Mouse (Mus musculus) CH12.LX (cell line): ENCODE results near the gene Cry2. TPM values are rescaled to one million over a fixed set of nuclear protein-coding genes. Genes with fewer than 3 reads are reported as not detected.

ENCODE experiments used
- DNase-seq: peaks from one replicate; pipeline ENCODE4 v3.0.0-alpha.2; 2013; ENCODE audit errors: extremely low read depth
- H3K27ac ChIP-seq: 2 replicates; pipeline ENCODE4 v1.5.1; 2012; ENCODE audit warnings: low read depth, mild to moderate bottlenecking, control low read depth, moderate library complexity; ENCODE audit not compliant: insufficient read depth
- H3K27me3 ChIP-seq: replicated peaks from 2 replicates; pipeline ENCODE3; 2012; ENCODE audit warnings: inconsistent platforms
- H3K36me3 ChIP-seq, 2 experiments: replicated peaks in 1 of 2; 2 replicates each; pipeline versions ENCODE3 to v1.6.1; 2012; ENCODE audit warnings: inconsistent platforms in 1 of 2, low read length in 1 of 2, mild to moderate bottlenecking in 1 of 2, mixed read lengths in 1 of 2, moderate library complexity in 1 of 2; ENCODE audit not compliant: control insufficient read depth in 1 of 2, insufficient read depth in 1 of 2
- H3K4me1 ChIP-seq, 2 experiments: 2 replicates each; pipeline ENCODE4 v1.6.1; 2012; ENCODE audit warnings: inconsistent platforms in 1 of 2, moderate library complexity in 1 of 2; ENCODE audit not compliant: insufficient read depth in 2 of 2, control insufficient read depth in 1 of 2
- H3K4me2 ChIP-seq: 2 replicates; pipeline ENCODE4 v1.6.1; 2012; ENCODE audit warnings: low read depth, mild to moderate bottlenecking, control low read depth; ENCODE audit not compliant: poor library complexity, insufficient read depth, severe bottlenecking
- H3K4me3 ChIP-seq, 3 experiments: fragments of 150-350 bp in 1 of 3; sonication (generic) in 1 of 3; replicated peaks in 1 of 3; 2 replicates each; pipeline versions ENCODE3 to v1.5.1; 2011 to 2012; ENCODE audit warnings: low read depth in 2 of 3, low read length in 2 of 3, mild to moderate bottlenecking in 2 of 3, moderate library complexity in 2 of 3, control low read depth in 1 of 3, improper control_type of control experiment in 1 of 3, inconsistent platforms in 1 of 3, mixed read lengths in 1 of 3; ENCODE audit not compliant: poor library complexity in 1 of 3
- H3K79me2 ChIP-seq: replicated peaks from 2 replicates; pipeline ENCODE4 v1.6.1; 2012; ENCODE audit warnings: mild to moderate bottlenecking, moderate library complexity; ENCODE audit not compliant: control insufficient read depth, poor library complexity, insufficient read depth, severe bottlenecking; ENCODE audit errors: extremely low read depth
- H3K9ac ChIP-seq: 2 replicates; pipeline ENCODE4 v1.6.1; 2012; ENCODE audit warnings: low read depth, mild to moderate bottlenecking, control low read depth, moderate library complexity; ENCODE audit not compliant: insufficient read depth
- H3K9me3 ChIP-seq: replicated peaks from 2 replicates; pipeline ENCODE3; 2012; ENCODE audit warnings: low read length, inconsistent platforms, mixed read lengths
- CHD1 ChIP-seq: IDR thresholded peaks from 2 replicates; pipeline ENCODE4 v1.6.1; 2012; ENCODE audit warnings: low read depth, low read length, improper control_type of control experiment, inconsistent platforms
- CTCF ChIP-seq, 2 experiments: IDR thresholded peaks in 1 of 2; conservative IDR thresholded peaks in 1 of 2; 2 replicates each; pipeline ENCODE4 v1.5.1; 2011 to 2012; ENCODE audit warnings: low read depth in 2 of 2, low read length in 2 of 2, improper control_type of control experiment in 1 of 2, inconsistent platforms in 1 of 2, mild to moderate bottlenecking in 1 of 2, moderate library complexity in 1 of 2
- E2F4 ChIP-seq: IDR thresholded peaks from 2 replicates; pipeline ENCODE4 v1.6.1; 2011; ENCODE audit warnings: low read depth, low read length, improper control_type of control experiment; ENCODE audit not compliant: insufficient replicate concordance
- ELF1 ChIP-seq: IDR thresholded peaks from 2 replicates; pipeline ENCODE4 v1.6.1; 2014; ENCODE audit warnings: low read depth, mild to moderate bottlenecking, inconsistent platforms, low read length, improper control_type of control experiment
- ETS1 ChIP-seq: conservative IDR thresholded peaks from 2 replicates; pipeline ENCODE4 v1.6.1; 2012; ENCODE audit warnings: low read depth, mild to moderate bottlenecking, inconsistent platforms, low read length, improper control_type of control experiment, moderate library complexity
- GABPA ChIP-seq: IDR thresholded peaks from 2 replicates; pipeline ENCODE4 v1.6.1; 2012; ENCODE audit warnings: low read depth, low read length, improper control_type of control experiment, inconsistent platforms; ENCODE audit not compliant: insufficient replicate concordance
- JUN ChIP-seq: IDR thresholded peaks from 2 replicates; pipeline ENCODE4 v1.6.1; 2011; ENCODE audit warnings: low read depth, mild to moderate bottlenecking, low read length, improper control_type of control experiment, moderate library complexity; ENCODE audit not compliant: insufficient read depth
- JUND ChIP-seq: conservative IDR thresholded peaks from 2 replicates; pipeline ENCODE4 v1.6.1; 2011; ENCODE audit warnings: low read depth, low read length, improper control_type of control experiment
- KAT2A ChIP-seq: IDR thresholded peaks from 2 replicates; pipeline ENCODE4 v1.6.1; 2012; ENCODE audit warnings: low read length, improper control_type of control experiment, inconsistent platforms; ENCODE audit not compliant: insufficient replicate concordance
- MAFK ChIP-seq: IDR thresholded peaks from 2 replicates; pipeline ENCODE4 v1.6.1; 2011; ENCODE audit warnings: low read length, improper control_type of control experiment; ENCODE audit not compliant: insufficient replicate concordance
- MEF2A ChIP-seq: IDR thresholded peaks from 2 replicates; pipeline ENCODE4 v1.6.1; 2014; ENCODE audit warnings: low read depth, mild to moderate bottlenecking, inconsistent platforms, low read length, improper control_type of control experiment, borderline replicate concordance
- POLR2A ChIP-seq: IDR thresholded peaks from 2 replicates; pipeline ENCODE4 v1.6.1; 2011; ENCODE audit warnings: low read depth, mild to moderate bottlenecking, improper control_type of control experiment, low read length
- RAD21 ChIP-seq: IDR thresholded peaks from 2 replicates; pipeline ENCODE4 v1.6.1; 2011; ENCODE audit warnings: low read depth, mild to moderate bottlenecking, low read length, improper control_type of control experiment, moderate library complexity
- RCOR1 ChIP-seq: conservative IDR thresholded peaks from 2 replicates; pipeline ENCODE4 v1.6.1; 2012; ENCODE audit warnings: low read depth, mild to moderate bottlenecking, inconsistent platforms, low read length, improper control_type of control experiment
- SMC3 ChIP-seq: IDR thresholded peaks from 2 replicates; pipeline ENCODE4 v1.6.1; 2011; ENCODE audit warnings: low read depth, low read length, improper control_type of control experiment
- TCF12 ChIP-seq: IDR thresholded peaks from 2 replicates; pipeline ENCODE4 v1.6.1; 2014; ENCODE audit warnings: low read depth, mild to moderate bottlenecking, inconsistent platforms, low read length, improper control_type of control experiment
- UBTF ChIP-seq: IDR thresholded peaks from 2 replicates; pipeline ENCODE4 v1.6.1; 2012; ENCODE audit warnings: low read depth, mild to moderate bottlenecking, inconsistent platforms, low read length, improper control_type of control experiment, moderate library complexity
- ZC3H11A ChIP-seq: IDR thresholded peaks from 2 replicates; pipeline ENCODE4 v1.6.1; 2012; ENCODE audit warnings: low read depth, mild to moderate bottlenecking, inconsistent platforms, low read length, improper control_type of control experiment
- ZNF384 ChIP-seq: IDR thresholded peaks from 2 replicates; pipeline ENCODE4 v1.6.1; 2012; ENCODE audit warnings: low read depth, low read length, improper control_type of control experiment, inconsistent platforms
- dilution Hi-C: fragments of 300-500 bp; cut with MboI; formaldehyde crosslinking; loops from 2 replicates; pipeline ENCODE4 v1.14.3; 2020; ENCODE audit warnings: low sequenced_read_pairs; ENCODE audit not compliant: extremely low pct_unique_long_range_greater_than_20kb, extremely low pct_ligation_motif_present
- in situ Hi-C: fragments of 300-500 bp; cut with MboI; formaldehyde crosslinking; loops from 3 replicates; pipeline ENCODE4 v1.14.3; 2019; ENCODE audit warnings: low sequenced_read_pairs, low pct_ligation_motif_present, low pct_unique_long_range_greater_than_20kb, mixed read lengths
- polyA plus RNA-seq: library from polyadenylated mRNA; unstranded; fragments of >175 nt; gene quantifications from 2 replicates; pipeline ENCODE4 v1.2.1, GENCODE M21; 2012; ENCODE audit warnings: low read depth; ENCODE audit not compliant: insufficient read length
- total RNA-seq, 2 experiments: library from RNA; depleted of rRNA; stranded (reverse); fragments of 300-350 nt in 1 of 2; fragments of >200 nt in 1 of 2; gene quantifications; 2 replicates each; pipeline ENCODE4 v1.2.3; 2012 to 2014

The Cry2 gene
- total and polyA plus RNA-seq, 3 experiments = 4.3 to 15.9 (median 12.7) TPM

- TF ChIP-seq ELF1 = no peak
- no peak for TF ChIP-seq UBTF
- TF ChIP-seq JUN = no peak
- no peak for TF ChIP-seq MAFK
- TF ChIP-seq E2F4 = no peak
- no peak for TF ChIP-seq CHD1
- TF ChIP-seq TCF12 = no peak
- no peak for TF ChIP-seq RCOR1
- TF ChIP-seq ZC3H11A = no peak
Observed at GRCm38 (mm10) chr2:92379783-92380494, 53.9 kb downstream of the Cry2 start (continued).

- TF ChIP-seq ETS1 = no peak
- TF ChIP-seq ZNF384 = no peak
- TF ChIP-seq GABPA = no peak
- no peak for TF ChIP-seq CTCF (conservative IDR thresholded peaks at IDR 0.05 in 1 of 2, IDR thresholded peaks at IDR 0.05 in 1 of 2; ENCODE audit: low read depth in 2 of 2, low read length in 2 of 2)
- TF ChIP-seq ELF1 = no peak
- TF ChIP-seq MEF2A = no peak
- TF ChIP-seq RAD21 = no peak
- TF ChIP-seq RCOR1 = no peak
- TF ChIP-seq SMC3 = no peak
- no peak for TF ChIP-seq JUND
- TF ChIP-seq KAT2A = no peak
- TF ChIP-seq POLR2A = no peak
- Histone ChIP-seq H3K4me3 (no peak overlapping the region), H3K4me2 (no peak overlapping the region), H3K79me2 (peaks cover 9% of the 10 kb centered on the region), H3K9ac (no peak overlapping the region), H3K9me3 (no peaks in the 10 kb centered on the region), H3K27ac (no peak overlapping the region), H3K36me3 (peaks cover 43 to 53% of the 10 kb centered on the region in 2 experiments), H3K27me3 (peaks cover 5% of the 10 kb centered on the region), H3K4me1 (peaks cover 22 to 67% of the 10 kb centered on the region in 2 experiments)
- in situ Hi-C loops = no loop called here
- DNase-seq = no peak
- dilution Hi-C loops = no loop called here
Observed at GRCm38 (mm10) chr2:92377320-92377719, 56.5 kb downstream of the Cry2 start.
